Mouse (Mus musculus) frontal cortex, postnatal 10 days (tissue): ENCODE measurements around the gene Slc25a13.
A peak's percentile ranks its signal among the peaks of the same experiment; 100 is the strongest.

ENCODE experiments used
- DNase-seq, 2 experiments: peaks; one replicate each; pipeline ENCODE4 v3.0.0; 2022; ENCODE audit warnings: low spot score in 2 of 2, mixed read lengths in 1 of 2

The Slc25a13 gene

DNA sequence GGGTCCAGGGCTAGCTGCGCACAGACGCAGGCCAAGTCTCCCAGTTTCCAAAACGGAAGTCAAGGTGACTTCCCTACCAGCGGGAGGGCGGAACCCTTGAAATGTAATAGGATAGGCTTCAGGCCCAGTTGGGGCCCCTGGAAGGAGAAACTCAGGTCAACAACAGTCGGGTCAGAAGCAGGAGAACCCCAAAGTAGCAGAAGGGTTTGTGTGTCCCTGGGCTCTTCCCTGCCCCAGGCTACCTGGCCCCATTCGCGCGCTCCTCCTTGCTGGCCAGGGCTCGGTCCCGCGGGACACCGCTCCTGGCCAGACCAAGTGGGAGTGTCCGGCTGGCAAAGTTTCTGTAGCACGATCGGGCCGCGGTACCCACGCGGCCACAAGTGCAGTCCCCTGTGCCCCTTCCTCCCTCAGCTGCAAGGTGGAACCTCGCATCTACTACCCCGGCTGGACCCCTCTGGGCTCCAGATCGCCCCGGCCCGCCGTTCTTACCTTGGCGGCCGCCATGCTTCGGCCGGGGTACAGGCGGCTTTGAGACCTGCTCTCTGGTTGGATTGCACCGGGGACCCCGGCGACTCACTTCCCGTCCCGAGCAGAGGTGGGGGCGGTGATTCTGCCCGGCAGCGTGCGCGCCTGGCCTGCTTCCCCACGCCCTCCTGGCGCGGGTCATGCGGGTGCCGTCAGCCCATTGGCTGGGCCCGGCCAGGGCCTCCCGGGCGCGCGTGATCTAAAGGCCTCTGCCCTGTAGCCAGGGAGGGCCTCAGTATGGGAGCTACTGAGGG, at the start of gene Slc25a13:
Slc25a13 (minus strand) TSS at position 667 of the 779 bp plus-strand sequence.
- peak; percentile 38 to 47 for DNase-seq

DNA sequence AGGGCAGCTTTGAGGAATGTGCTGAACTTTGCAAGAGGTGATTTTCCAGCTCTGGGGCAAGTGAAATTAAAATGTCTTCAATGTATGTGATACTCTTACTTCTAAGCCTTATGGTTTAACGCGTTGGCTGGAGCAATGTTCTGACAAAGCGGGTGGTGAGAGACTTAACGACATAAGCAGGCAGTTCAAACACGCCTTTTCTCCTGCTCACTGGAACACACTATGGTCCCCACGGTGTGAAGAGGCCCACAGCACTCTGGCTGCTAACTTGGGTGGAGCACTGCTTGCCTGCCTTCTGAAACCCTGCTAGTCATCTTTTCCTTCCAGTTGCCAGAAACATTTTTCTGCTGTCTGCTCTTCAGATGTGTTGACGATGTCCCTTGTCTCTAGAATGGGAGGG, 48.8 kb upstream of the Slc25a13 start:
- no peak for DNase-seq

- DNase-seq: no peak
Observed at GRCm38 (mm10) chr6:6263293-6263911, 46.4 kb upstream of the Slc25a13 start.

GRCm38 (mm10) chr6:6260917-6261316, 43.9 kb upstream of the Slc25a13 start:
- DNase-seq: no peak

DNA sequence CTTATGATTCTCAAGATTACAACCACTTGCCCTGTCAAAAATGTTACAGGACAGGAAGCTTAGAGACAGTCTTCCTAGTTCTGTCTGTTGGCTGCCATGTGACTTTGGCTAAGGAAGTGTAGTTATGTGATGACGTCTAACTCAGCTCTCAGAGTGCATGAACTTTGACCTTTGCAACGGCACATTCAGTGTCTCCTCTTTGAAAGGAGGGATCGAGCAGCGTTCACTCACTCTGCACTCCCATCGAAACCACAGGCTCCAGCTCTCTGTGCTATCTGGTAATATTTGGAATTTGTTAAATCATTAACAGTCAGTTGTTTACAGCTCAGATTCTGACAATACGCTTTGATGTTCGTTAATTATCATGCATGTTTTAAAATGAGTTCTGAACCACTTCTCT, 31.5 kb upstream of the Slc25a13 start:
- DNase-seq: no peak

- DNase-seq: no peak
Observed at GRCm38 (mm10) chr6:6243828-6244227, 26.9 kb upstream of the Slc25a13 start.

DNA sequence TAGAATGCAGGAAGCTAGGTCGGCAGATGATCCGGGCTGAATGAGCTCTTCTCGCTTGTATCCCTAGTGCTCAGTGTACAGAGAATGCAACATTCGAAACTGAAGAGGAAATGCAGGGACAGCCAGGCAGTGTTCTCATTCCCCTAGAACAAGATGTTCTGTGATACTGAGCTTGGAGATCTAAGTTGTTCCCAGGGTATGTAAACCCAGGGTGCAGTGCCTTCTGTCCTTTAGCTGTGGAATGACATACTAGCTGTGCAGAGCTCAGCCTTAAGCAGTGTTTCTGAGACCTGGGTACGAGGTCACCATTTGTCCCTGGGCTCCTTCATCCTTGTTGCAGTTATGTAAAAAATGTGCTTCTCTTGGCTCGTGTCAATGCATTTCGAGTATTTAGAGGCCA, 25.1 kb upstream of the Slc25a13 start:
- no peak for DNase-seq

DNA sequence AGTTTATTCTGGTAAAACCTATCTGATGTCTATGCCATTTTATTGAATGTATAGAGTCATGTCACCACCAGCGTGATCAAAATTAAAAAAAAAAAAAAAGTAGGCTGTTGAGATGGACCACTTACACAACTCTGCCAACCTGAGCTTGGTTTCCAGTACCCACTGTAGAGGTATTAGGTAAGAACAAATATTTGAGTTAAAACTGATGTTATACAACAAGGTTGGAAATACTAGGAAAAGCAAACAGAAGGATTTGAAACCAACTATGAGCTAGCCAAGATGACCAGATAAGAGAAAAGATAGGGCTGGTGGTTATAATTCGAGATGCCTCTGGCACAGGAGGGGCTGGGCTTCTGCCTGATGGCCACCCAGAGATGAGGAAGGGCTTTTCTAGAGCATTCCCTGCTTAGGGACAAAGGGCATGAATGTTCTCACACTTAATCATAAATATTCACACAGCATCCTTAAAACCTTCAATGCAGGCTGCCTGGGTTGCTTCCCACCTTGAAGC, 19.9 kb upstream of the Slc25a13 start:
- no peak for DNase-seq

- no peak for DNase-seq
Observed at GRCm38 (mm10) chr6:6230262-6230661, 13.3 kb upstream of the Slc25a13 start.

- no peak for DNase-seq
Observed at GRCm38 (mm10) chr6:6222721-6223120, 5.7 kb upstream of the Slc25a13 start.

DNA sequence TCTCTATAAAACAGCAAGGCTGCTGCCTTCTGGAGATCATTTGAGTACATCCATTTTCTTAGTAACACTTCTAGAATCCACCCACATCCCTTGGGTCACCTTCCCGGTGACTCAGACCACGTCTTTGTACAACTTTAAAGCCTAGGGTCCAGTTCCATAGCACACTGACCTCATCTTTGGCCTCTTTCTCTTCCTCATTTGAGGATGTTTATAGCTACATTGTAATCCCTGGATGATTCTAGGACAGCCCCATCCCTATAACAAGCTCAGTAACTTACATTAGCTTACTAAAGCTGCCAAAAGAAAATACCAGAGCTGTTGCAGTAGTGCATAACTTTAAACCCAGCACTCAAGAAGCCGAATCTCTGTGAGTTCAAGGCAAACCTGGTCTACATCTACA, 3.6 kb upstream of the Slc25a13 start:
- DNase-seq: no peak

- no peak for DNase-seq
Observed at GRCm38 (mm10) chr6:6219661-6220370, 2.8 kb upstream of the Slc25a13 start.

DNA sequence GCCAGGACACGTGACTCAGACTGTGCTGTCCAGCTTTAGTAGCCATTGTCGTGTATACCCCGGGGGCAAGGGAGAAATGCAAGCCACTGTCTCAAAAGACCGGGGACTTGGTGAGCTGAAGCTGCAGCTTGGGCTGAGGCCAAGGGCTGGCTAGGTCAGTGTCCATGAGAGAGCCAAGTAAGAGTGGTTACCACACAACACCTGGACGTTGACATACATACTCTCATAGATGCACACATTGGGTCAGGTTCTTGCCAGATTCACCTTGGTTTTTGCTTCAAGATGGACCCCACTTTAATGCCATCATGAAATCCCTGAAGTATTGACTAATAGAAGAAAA, 283 bp upstream of the Slc25a13 start:
- DNase-seq: no peak

DNA sequence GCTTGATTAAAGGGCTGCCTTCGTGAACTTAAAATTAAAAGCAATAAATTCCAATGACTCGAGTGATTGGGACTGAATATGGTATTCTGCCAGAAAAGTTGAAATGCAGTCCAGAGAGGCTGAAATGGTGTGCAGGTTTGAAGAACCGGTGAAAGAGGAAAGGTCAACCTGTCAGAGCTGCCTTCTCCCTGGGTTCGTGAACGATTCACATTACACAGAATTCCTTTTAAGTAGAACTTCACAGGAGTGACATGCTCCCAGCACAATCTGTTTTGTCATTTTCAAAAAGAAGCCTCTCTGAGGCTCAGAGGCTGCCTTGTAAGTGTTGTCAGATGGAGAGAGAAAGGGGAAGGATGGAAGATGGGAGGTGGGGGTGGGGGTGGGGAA, 860 bp downstream of the Slc25a13 start:
- DNase-seq: no peak

- no peak for DNase-seq
Observed at GRCm38 (mm10) chr6:6212360-6213310, 4.3 kb downstream of the Slc25a13 start.

GRCm38 (mm10) chr6:6211958-6212357, 5.0 kb downstream of the Slc25a13 start:
- no peak for DNase-seq

GRCm38 (mm10) chr6:6210637-6211036, 6.3 kb downstream of the Slc25a13 start:
- no peak for DNase-seq

GRCm38 (mm10) chr6:6208351-6209059, 8.5 kb downstream of the Slc25a13 start:
- no peak for DNase-seq

DNA sequence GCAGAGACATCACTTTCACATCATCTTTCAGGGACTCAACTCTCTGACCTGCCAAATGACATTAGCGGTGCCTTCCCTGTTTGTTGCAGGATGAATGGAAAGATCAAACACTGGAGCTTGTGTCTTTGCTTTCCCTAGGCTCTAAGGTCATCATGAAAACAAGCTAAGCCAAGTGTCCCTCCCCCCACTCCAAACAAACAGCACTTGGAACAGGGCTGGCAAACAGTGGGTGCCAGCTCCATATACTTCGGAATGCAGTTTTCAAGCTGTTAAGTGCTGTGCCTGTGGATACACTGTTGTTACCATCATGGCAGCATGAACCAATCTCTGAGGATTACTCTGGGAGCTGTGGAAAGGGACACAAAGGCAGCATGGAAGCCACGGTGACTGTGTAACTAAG, 9.1 kb downstream of the Slc25a13 start:
- DNase-seq: no peak

DNA sequence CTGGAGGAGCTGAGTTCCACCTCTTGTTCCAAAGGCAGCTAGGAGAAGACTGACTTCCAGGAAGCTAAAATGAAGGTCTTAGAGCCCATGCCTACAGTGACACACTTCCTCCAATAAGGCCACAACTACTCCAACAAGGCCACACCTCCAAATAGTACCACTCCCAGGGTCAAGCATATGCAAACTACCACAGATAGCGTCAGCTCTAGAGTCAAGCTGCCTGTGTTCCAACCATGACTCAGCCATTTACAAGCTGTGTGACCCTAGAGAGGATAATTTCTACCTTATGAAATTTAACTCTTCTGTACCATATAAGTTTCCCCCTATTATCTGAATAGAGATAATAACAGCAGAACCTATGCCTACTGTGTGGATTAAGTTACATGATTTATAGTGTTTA, 9.6 kb downstream of the Slc25a13 start:
- no peak for DNase-seq

- no peak for DNase-seq
Observed at GRCm38 (mm10) chr6:6205599-6206165, 11.3 kb downstream of the Slc25a13 start.
